Mouse (Mus musculus): ENCODE data around the gene Rai1. TPM values are rescaled to one million over a fixed set of nuclear protein-coding genes. Genes with fewer than 3 reads are reported as not detected.

Gene Rai1
- polyA plus RNA-seq, 1 experiment from 2014 or later = 34.0 TPM

GRCm38 (mm10) chr11:60219609-60220008 lies 114.8 kb downstream of the Rai1 start:
- Histone ChIP-seq H3K4me2 (replicated peaks) (peak overlapping the region; percentile 66), H3K4me3 (peak overlapping the region; percentile 62), H3K36me3 (peaks cover 6% of the 10 kb centered on the region; the same call in 1 of the 2 replicates), H3K27ac (no peak overlapping the region), H3K9me3 (no peaks in the 10 kb centered on the region), H3K27me3 (replicated peaks) (no peaks in the 10 kb centered on the region), H3K4me1 (peaks cover 35% of the 10 kb centered on the region), H3K9ac (peak overlapping the region; percentile 64)
- whole genome bisulfite sequencing = 54% methylated on average over 8 of the region's 8 CpGs
- ATAC-seq (ENCODE audit: low FRiP score, low read depth) = no peak

- WGBS = under 1% methylated on average over 46 of the region's 46 CpGs
- no peak overlapping the region for H3K27ac ChIP-seq
- peaks cover 35% of the 10 kb centered on the region for H3K4me1 ChIP-seq
These were observed 115.5 kb downstream of the Rai1 start for GRCm38 (mm10) chr11:60220291-60220804.

DNA sequence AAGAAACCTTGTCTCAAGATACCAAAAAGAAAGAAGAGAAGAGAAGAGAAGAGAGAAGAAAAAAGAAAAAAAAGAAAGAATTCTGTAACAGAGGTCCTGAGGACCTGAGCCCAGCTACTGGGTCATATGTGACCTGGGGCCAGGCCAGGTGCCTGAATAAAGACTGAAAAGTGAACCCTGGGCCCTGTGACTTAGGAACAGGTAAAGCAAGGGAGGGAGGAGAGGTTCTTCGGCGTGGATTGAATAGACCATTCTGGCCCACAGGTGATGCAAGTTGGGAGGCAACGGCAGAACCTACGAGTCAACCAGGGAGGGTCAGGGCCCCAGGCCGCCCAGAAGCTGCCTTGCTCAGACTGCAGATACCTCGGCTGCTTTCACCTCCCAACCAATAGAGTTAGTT lies 116.6 kb downstream of the Rai1 start:
- no peaks in the 10 kb centered on the region for H3K27me3 ChIP-seq (replicated peaks)
- H3K4me1 ChIP-seq = peaks cover 31% of the 10 kb centered on the region
- H3K4me2 ChIP-seq (replicated peaks) = no peak overlapping the region
- H3K27ac ChIP-seq = no peak overlapping the region
- H3K9ac ChIP-seq = no peak overlapping the region
- no peaks in the 10 kb centered on the region for H3K9me3 ChIP-seq
- peaks cover 6% of the 10 kb centered on the region; the same call in 1 of the 2 replicates for H3K36me3 ChIP-seq
- WGBS = 90% methylated on average over 6 of the region's 6 CpGs
- ATAC-seq (ENCODE audit: low FRiP score, low read depth) = no peak
- H3K4me3 ChIP-seq = no peak overlapping the region

More at GRCm38 (mm10) chr11:60220291-60220804, 115.5 kb downstream of the Rai1 start:
- no peaks in the 10 kb centered on the region for H3K27me3 ChIP-seq (replicated peaks)
- peak overlapping the region; percentile 64 for H3K9ac ChIP-seq
- peak; percentile 69 for ATAC-seq (ENCODE audit: low FRiP score, low read depth)
- H3K4me3 ChIP-seq = peak overlapping the region; percentile 62
- peak overlapping the region; percentile 66 for H3K4me2 ChIP-seq (replicated peaks)
- no peaks in the 10 kb centered on the region for H3K9me3 ChIP-seq
- peaks cover 6% of the 10 kb centered on the region; the same call in 1 of the 2 replicates for H3K36me3 ChIP-seq

- no peak for ATAC-seq (ENCODE audit: low FRiP score, low read depth)
- peaks cover 6% of the 10 kb centered on the region; the same call in 1 of the 2 replicates for H3K36me3 ChIP-seq
- H3K27ac ChIP-seq = no peak overlapping the region
- no peaks in the 10 kb centered on the region for H3K9me3 ChIP-seq
- no peak overlapping the region for H3K9ac ChIP-seq
- no peaks in the 10 kb centered on the region for H3K27me3 ChIP-seq (replicated peaks)
- H3K4me2 ChIP-seq (replicated peaks) = peak overlapping the region; percentile 66
- 62% methylated on average over 3 of the region's 3 CpGs for WGBS
- H3K4me1 ChIP-seq = peaks cover 27% of the 10 kb centered on the region
- no peak overlapping the region for H3K4me3 ChIP-seq
These were observed 117.3 kb downstream of the Rai1 start for GRCm38 (mm10) chr11:60222085-60222468.

- WGBS = 7% methylated on average over 46 of the region's 46 CpGs
- peak within 1 kb of the TSS; percentile 40; the same call in 1 of the 2 replicates for H3K9ac ChIP-seq
- H3K9me3 ChIP-seq = no peaks in the 10 kb centered on the region
- peak; percentile 45 for ATAC-seq (ENCODE audit: low FRiP score, low read depth)
- peak within 1 kb of the TSS; percentile 66 for H3K4me2 ChIP-seq (replicated peaks)
- peak within 1 kb of the TSS; percentile 27; the same call in 1 of the 2 replicates for H3K4me3 ChIP-seq
- no peaks in the 10 kb centered on the region for H3K27me3 ChIP-seq (replicated peaks)
- H3K4me1 ChIP-seq = peaks cover 22% of the 10 kb centered on the region
- no peak within 1 kb of the TSS for H3K27ac ChIP-seq
- H3K36me3 ChIP-seq = peaks cover 6% of the 10 kb centered on the region; the same call in 1 of the 2 replicates
These were observed 117.8 kb downstream of the Rai1 start, which contains the start of gene Srebf1 for GRCm38 (mm10) chr11:60222469-60223236. TSS of gene Srebf1 (minus strand) at chr11:60222581.

DNA sequence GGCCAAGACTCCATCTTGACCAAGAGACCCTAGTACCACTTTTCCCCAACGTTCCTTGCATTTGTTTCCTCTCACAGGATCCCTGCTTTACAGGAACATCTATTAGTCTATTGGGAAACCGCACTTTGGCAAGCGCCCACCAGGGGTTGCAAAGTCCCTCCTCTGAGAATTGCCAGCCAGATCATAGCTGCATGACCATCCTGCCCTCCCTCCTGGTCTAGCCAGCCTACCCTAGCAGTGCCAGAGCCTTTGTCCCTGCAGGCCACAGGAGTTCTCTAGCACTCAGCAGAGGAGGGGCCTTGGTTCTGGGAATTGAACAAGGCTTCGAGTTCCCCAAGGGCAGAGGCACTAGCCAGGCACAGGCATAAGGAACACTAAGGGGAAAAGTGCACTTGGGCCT lies 119.9 kb downstream of the Rai1 start:
- 55% methylated on average over 4 of the region's 4 CpGs for WGBS
- Histone ChIP-seq H3K9me3 (no peaks in the 10 kb centered on the region), H3K27me3 (replicated peaks) (no peaks in the 10 kb centered on the region), H3K4me1 (peaks cover 15% of the 10 kb centered on the region), H3K9ac (no peak overlapping the region), H3K36me3 (peaks cover 12% of the 10 kb centered on the region; the same call in 1 of the 2 replicates), H3K27ac (no peak overlapping the region), H3K4me2 (replicated peaks) (no peak overlapping the region), H3K4me3 (no peak overlapping the region)
- ATAC-seq (ENCODE audit: low FRiP score, low read depth) = no peak

GRCm38 (mm10) chr11:60225874-60226273 lies 121.1 kb downstream of the Rai1 start:
- no peak overlapping the region for H3K4me2 ChIP-seq (replicated peaks)
- H3K4me3 ChIP-seq = no peak overlapping the region
- H3K27me3 ChIP-seq (replicated peaks) = no peaks in the 10 kb centered on the region
- no peak overlapping the region for H3K9ac ChIP-seq
- WGBS = 71% methylated on average over 1 of the region's 1 CpGs
- no peaks in the 10 kb centered on the region for H3K9me3 ChIP-seq
- H3K36me3 ChIP-seq = peaks cover 16% of the 10 kb centered on the region; the same call in 1 of the 2 replicates
- H3K4me1 ChIP-seq = peaks cover 7% of the 10 kb centered on the region
- H3K27ac ChIP-seq = no peak overlapping the region
- ATAC-seq (ENCODE audit: low FRiP score, low read depth) = no peak

DNA sequence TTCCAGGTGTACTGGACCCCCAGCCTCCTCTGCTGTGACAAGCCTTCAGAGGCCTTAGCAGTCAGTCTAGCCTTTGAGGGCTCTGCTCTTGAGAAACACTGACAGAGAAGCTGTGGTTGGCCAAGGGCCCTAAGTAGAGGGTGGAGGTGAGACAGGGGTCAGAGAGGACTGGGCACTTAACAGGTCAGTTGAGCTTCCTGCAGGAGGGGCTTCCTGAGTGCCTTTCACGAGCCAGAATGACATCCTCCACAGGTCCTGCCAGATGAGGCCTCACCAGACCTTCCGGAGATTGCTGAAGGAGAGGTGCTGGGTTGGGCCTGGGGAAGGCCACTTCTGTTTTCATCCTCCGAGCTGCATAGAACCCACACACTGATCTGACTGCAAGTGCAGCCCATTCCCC lies 123.7 kb downstream of the Rai1 start:
- Histone ChIP-seq H3K4me2 (replicated peaks) (no peak overlapping the region), H3K4me3 (no peak overlapping the region), H3K36me3 (peaks cover 16% of the 10 kb centered on the region; the same call in 1 of the 2 replicates), H3K27ac (no peak overlapping the region), H3K9ac (no peak overlapping the region), H3K27me3 (replicated peaks) (no peaks in the 10 kb centered on the region), H3K4me1 (peaks cover 10% of the 10 kb centered on the region), H3K9me3 (no peaks in the 10 kb centered on the region)
- no peak for ATAC-seq (ENCODE audit: low FRiP score, low read depth)
- 76% methylated on average over 3 of the region's 3 CpGs for WGBS

DNA sequence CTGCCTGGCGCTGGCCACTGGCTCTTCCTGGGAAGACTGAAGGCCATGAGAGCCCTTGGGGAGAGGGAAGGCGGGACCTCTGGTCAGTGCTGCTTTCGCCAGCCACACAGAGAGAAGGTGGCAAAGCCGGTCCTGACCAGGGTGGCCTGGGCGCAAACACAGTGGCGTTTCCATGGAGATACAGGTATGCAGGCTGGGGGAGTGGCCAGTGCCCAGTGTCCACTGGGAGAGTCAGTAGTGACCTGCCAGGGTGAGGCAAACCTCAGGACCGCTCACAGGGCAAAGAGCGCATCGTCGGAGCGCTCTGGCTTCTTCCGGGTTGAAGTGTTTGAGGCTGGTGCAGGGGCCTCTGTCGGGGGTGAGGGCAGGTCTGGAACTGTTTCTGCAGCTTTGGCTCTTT lies 125.0 kb downstream of the Rai1 start:
- Histone ChIP-seq H3K9ac (no peak overlapping the region), H3K4me1 (peaks cover 12% of the 10 kb centered on the region), H3K27me3 (replicated peaks) (no peaks in the 10 kb centered on the region), H3K36me3 (peaks cover 16% of the 10 kb centered on the region; the same call in 1 of the 2 replicates), H3K4me3 (no peak overlapping the region), H3K9me3 (no peaks in the 10 kb centered on the region), H3K4me2 (replicated peaks) (no peak overlapping the region), H3K27ac (no peak overlapping the region)
- no peak for ATAC-seq (ENCODE audit: low FRiP score, low read depth)
- 81% methylated on average over 13 of the region's 13 CpGs for WGBS

- H3K9me3 ChIP-seq = no peaks in the 10 kb centered on the region
- H3K4me3 ChIP-seq = no peak overlapping the region
- no peak overlapping the region for H3K9ac ChIP-seq
- no peaks in the 10 kb centered on the region for H3K27me3 ChIP-seq (replicated peaks)
- peaks cover 12% of the 10 kb centered on the region for H3K4me1 ChIP-seq
- peaks cover 19% of the 10 kb centered on the region; the same call in 1 of the 2 replicates for H3K36me3 ChIP-seq
- 93% methylated on average over 7 of the region's 7 CpGs for WGBS
- no peak for ATAC-seq (ENCODE audit: low FRiP score, low read depth)
- H3K4me2 ChIP-seq (replicated peaks) = no peak overlapping the region
- H3K27ac ChIP-seq = no peak overlapping the region
These were observed 125.7 kb downstream of the Rai1 start for GRCm38 (mm10) chr11:60230512-60230911.

DNA sequence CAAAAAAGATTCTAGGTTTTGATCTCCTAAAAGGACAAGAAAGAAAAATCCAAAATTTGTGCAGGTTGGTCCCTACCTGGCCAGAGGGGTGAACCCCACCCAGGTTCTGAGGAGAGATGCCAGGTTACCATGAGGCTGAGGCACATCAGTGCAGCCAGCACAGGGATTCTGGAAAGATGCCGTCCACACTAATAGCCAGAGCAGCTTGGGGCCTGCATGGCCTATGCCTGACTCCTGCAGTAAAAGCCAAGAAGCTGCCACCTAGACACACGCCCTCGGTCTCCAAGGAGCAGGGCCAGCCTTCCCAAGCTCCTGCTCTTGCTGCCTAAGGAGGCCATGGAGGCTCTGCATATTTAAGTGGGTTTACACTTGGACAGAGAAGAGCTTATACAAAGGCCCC lies 126.5 kb downstream of the Rai1 start:
- H3K4me2 ChIP-seq (replicated peaks) = no peak overlapping the region
- WGBS = 66% methylated on average over 3 of the region's 3 CpGs
- no peak overlapping the region for H3K4me3 ChIP-seq
- H3K27ac ChIP-seq = no peak overlapping the region
- H3K27me3 ChIP-seq (replicated peaks) = no peaks in the 10 kb centered on the region
- H3K36me3 ChIP-seq = peaks cover 20% of the 10 kb centered on the region; the same call in 1 of the 2 replicates
- H3K9ac ChIP-seq = no peak overlapping the region
- peaks cover 12% of the 10 kb centered on the region for H3K4me1 ChIP-seq
- ATAC-seq (ENCODE audit: low FRiP score, low read depth) = no peak
- H3K9me3 ChIP-seq = no peaks in the 10 kb centered on the region

DNA sequence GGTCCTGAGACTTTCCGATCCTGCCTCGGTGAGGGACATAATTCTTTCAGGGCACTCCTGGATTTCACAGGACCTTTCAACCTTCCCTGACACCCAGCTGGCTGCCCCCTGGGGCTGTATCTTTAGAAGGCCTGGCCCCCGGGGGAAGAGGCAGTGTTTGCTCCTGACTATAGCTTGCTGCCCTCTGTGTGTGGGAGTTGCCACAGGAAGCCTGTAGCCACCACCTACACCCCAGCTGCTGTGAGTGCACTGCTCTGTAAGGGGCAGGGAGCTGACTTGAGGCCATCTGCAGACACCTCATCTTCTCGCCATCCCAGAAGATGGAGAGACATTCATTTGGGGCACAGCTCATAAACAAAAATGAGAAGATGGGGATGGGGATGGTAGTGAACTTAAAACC lies 127.1 kb downstream of the Rai1 start:
- 39% methylated on average over 4 of the region's 4 CpGs for WGBS
- H3K27me3 ChIP-seq (replicated peaks) = no peaks in the 10 kb centered on the region
- H3K36me3 ChIP-seq = peaks cover 20% of the 10 kb centered on the region; the same call in 1 of the 2 replicates
- no peaks in the 10 kb centered on the region for H3K9me3 ChIP-seq
- H3K4me3 ChIP-seq = no peak overlapping the region
- H3K4me2 ChIP-seq (replicated peaks) = no peak overlapping the region
- no peak overlapping the region for H3K9ac ChIP-seq
- no peak for ATAC-seq (ENCODE audit: low FRiP score, low read depth)
- peaks cover 12% of the 10 kb centered on the region for H3K4me1 ChIP-seq
- H3K27ac ChIP-seq = no peak overlapping the region
